28 mouse cellular contexts compared by ENCODE assay signal in genomic region chr10:91443321-91443720, GRCm38 (mm10).
DNase-seq lines count a peak whose midpoint lies in the region; ATAC-seq and TF ChIP-seq lines count a peak whose summit lies in the region.
"Had no signal": no experiment of that assay in that cellular context is flagged by ENCODE, and none has a peak within 500 bp of the region (broad histone marks: within the 10 kb centered on the region; RNA-seq: fewer than 3 reads in every experiment).

No protein-coding gene starts in this region.

- intact Hi-C loops in heart, adult 2 months (cut with DNase I): no loop called here
- intact Hi-C loops in heart, postnatal 14 days (cut with DNase I): no loop called here
- intact Hi-C loops in left cerebral cortex, adult 2 months (cut with DNase I): no loop called here

- no peak overlapping the region for H3K4me2 ChIP-seq in heart, embryonic 14.5 days (ENCODE audit: low read length)
- H3K4me2 ChIP-seq in forebrain, embryonic 12.5 days: no peak overlapping the region
- H3K4me2 ChIP-seq: embryonic facial prominence, embryonic 15.5 days; forebrain, embryonic 13.5 days; hindbrain, embryonic 13.5 days; limb, embryonic 12.5 days; midbrain, embryonic 15.5 days had no signal

- no peak overlapping the region for H3K9ac ChIP-seq in heart, adult 2 months (ENCODE audit: low read depth, low read length)
- no peak overlapping the region for H3K9ac ChIP-seq in heart, embryonic 14.5 days (ENCODE audit: low read length)
- no peak overlapping the region for H3K9ac ChIP-seq in forebrain, embryonic 12.5 days
- H3K9ac ChIP-seq: embryonic facial prominence, embryonic 15.5 days; forebrain, embryonic 13.5 days; hindbrain, embryonic 13.5 days; limb, embryonic 12.5 days; midbrain, embryonic 15.5 days had no signal

- TF ChIP-seq CTCF in heart, adult 2 months (IDR thresholded peaks at IDR 0.05): peak; percentile 27
- no peak for TF ChIP-seq CTCF in left cerebral cortex, adult 2 months (IDR thresholded peaks at IDR 0.05)

- H3K4me3 ChIP-seq in heart, adult 2 months: no peak overlapping the region
- no peak overlapping the region for H3K4me3 ChIP-seq in heart, embryonic 14.5 days (ENCODE audit: control insufficient read depth in 1 of 2, insufficient read depth in 1 of 2, low read depth in 1 of 2, low read length in 2 of 2)
- H3K4me3 ChIP-seq in left cerebral cortex, adult 2 months: no peak overlapping the region
- H3K4me3 ChIP-seq in midbrain, embryonic 10.5 days: no peak overlapping the region
- H3K4me3 ChIP-seq in forebrain, embryonic 12.5 days (replicated peaks): no peak overlapping the region
- H3K4me3 ChIP-seq: embryonic facial prominence, embryonic 10.5 days; embryonic facial prominence, embryonic 15.5 days; forebrain, embryonic 13.5 days; hindbrain, embryonic 13.5 days; limb, embryonic 12.5 days; midbrain, embryonic 15.5 days had no signal

- H3K79me2 ChIP-seq in heart, adult 2 months (replicated peaks; ENCODE audit: control insufficient read depth, insufficient read depth, low read length): no peaks in the 10 kb centered on the region

- 13% methylated on average over 2 of the region's 2 CpGs for WGBS in heart, adult 2 months
- WGBS in heart, embryonic 14.5 days: 7% methylated on average over 2 of the region's 2 CpGs
- 76% methylated on average over 2 of the region's 2 CpGs for WGBS in midbrain, embryonic 10.5 days
- WGBS in forebrain, embryonic 12.5 days: 79% methylated on average over 2 of the region's 2 CpGs

- 0 out of 2 replicates have a peak, but pooled peaks have one; percentile 34 for TF ChIP-seq EP300 in heart, adult 2 months (IDR thresholded peaks at IDR 0.05; ENCODE audit: insufficient read depth, low read depth, low read length)

- no peaks in the 10 kb centered on the region for H3K9me3 ChIP-seq in heart, embryonic 14.5 days (ENCODE audit: control insufficient read depth, low read length)
- no peaks in the 10 kb centered on the region for H3K9me3 ChIP-seq in midbrain, embryonic 10.5 days (replicated peaks)
- H3K9me3 ChIP-seq in forebrain, embryonic 12.5 days: no peaks in the 10 kb centered on the region
- H3K9me3 ChIP-seq: embryonic facial prominence, embryonic 10.5 days; embryonic facial prominence, embryonic 15.5 days; forebrain, embryonic 13.5 days; hindbrain, embryonic 13.5 days; limb, embryonic 12.5 days; midbrain, embryonic 15.5 days had no signal

- H3K4me1 ChIP-seq in heart, adult 2 months (ENCODE audit: control insufficient read depth, insufficient read depth, low read length): peaks cover 4% of the 10 kb centered on the region; the same call in 1 of the 2 replicates
- H3K4me1 ChIP-seq in heart, embryonic 14.5 days (ENCODE audit: control insufficient read depth in 2 of 2, insufficient read depth in 2 of 2, low read length in 2 of 2): peaks cover 2 to 25% of the 10 kb centered on the region in 2 experiments
- peaks cover 17% of the 10 kb centered on the region for H3K4me1 ChIP-seq in midbrain, embryonic 10.5 days
- peaks cover 9% of the 10 kb centered on the region for H3K4me1 ChIP-seq in forebrain, embryonic 12.5 days
- H3K4me1 ChIP-seq: embryonic facial prominence, embryonic 15.5 days had no signal

- ATAC-seq in heart, embryonic 14.5 days (ENCODE audit: insufficient number of reproducible peaks, insufficient read depth, low FRiP score, low read depth): peak; percentile 89
- ATAC-seq in forebrain, embryonic 12.5 days (ENCODE audit: low FRiP score): no peak
- ATAC-seq: activated CD4-positive, CD25-positive, alpha-beta regulatory T cell, adult 4 months; forebrain, embryonic 13.5 days; intestine, embryonic 16.5 days; midbrain, embryonic 15.5 days had no signal

- H3K36me3 ChIP-seq in heart, adult 2 months (ENCODE audit: control insufficient read depth, insufficient read depth, low read length): peaks cover 2% of the 10 kb centered on the region; the same call in 1 of the 2 replicates
- H3K36me3 ChIP-seq in heart, embryonic 14.5 days (ENCODE audit: control insufficient read depth, insufficient read depth, low read length): no peaks in the 10 kb centered on the region
- H3K36me3 ChIP-seq in midbrain, embryonic 10.5 days: no peaks in the 10 kb centered on the region
- H3K36me3 ChIP-seq in forebrain, embryonic 12.5 days (replicated peaks): no peaks in the 10 kb centered on the region
- H3K36me3 ChIP-seq: embryonic facial prominence, embryonic 10.5 days; embryonic facial prominence, embryonic 15.5 days; hindbrain, embryonic 13.5 days; limb, embryonic 12.5 days; midbrain, embryonic 15.5 days had no signal

- H3K27ac ChIP-seq in heart, adult 2 months: peak overlapping the region; percentile 75
- H3K27ac ChIP-seq in heart, embryonic 14.5 days (replicated peaks in 1 of 2; ENCODE audit: control insufficient read depth in 1 of 2, insufficient read depth in 1 of 2, low read depth in 2 of 2, low read length in 2 of 2): peak overlapping the region in 1 of 2 experiments; percentile 77; a peak in 3 of 4 replicates
- H3K27ac ChIP-seq in left cerebral cortex, adult 2 months: no peak overlapping the region
- no peak overlapping the region for H3K27ac ChIP-seq in midbrain, embryonic 10.5 days (replicated peaks)
- no peak overlapping the region for H3K27ac ChIP-seq in forebrain, embryonic 12.5 days
- H3K27ac ChIP-seq: embryonic facial prominence, embryonic 10.5 days; embryonic facial prominence, embryonic 15.5 days; forebrain, embryonic 13.5 days; hindbrain, embryonic 13.5 days; limb, embryonic 12.5 days; midbrain, embryonic 15.5 days; stomach, postnatal 0 days had no signal

- peak in 1 of 2 experiments; percentile 62 for DNase-seq in heart, adult 2 months
- peak; percentile 61 to 63 for DNase-seq in heart, adult 9 months (ENCODE audit: low spot score in 2 of 2)
- DNase-seq in heart, postnatal 14 days: peak; percentile 19 to 37
- DNase-seq in left cerebral cortex, adult 2 months (ENCODE audit: extremely low spot score in 1 of 2, low spot score in 2 of 2): no peak
- no peak for DNase-seq in midbrain, embryonic 10.5 days (ENCODE audit: low spot score)
- DNase-seq: adrenal gland, adult 2 months; adrenal gland, postnatal 36 days; B cell, adult 2 months; cerebellum, adult 18-20 months; cerebellum, postnatal 14 days; gastrocnemius, postnatal 10 days; kidney, adult 8-10 months; kidney, postnatal 10 days; layer of hippocampus, adult 9-11 months; spleen, adult 18-20 months; thymus, adult 18-20 months; thymus, postnatal 25 days had no signal

- no peak for TF ChIP-seq POLR2A in heart, adult 2 months (IDR thresholded peaks at IDR 0.05; ENCODE audit: insufficient read depth, low read depth, low read length)

- H3K27me3 ChIP-seq in heart, adult 2 months (ENCODE audit: control insufficient read depth, insufficient read depth, low read length): no peaks in the 10 kb centered on the region
- H3K27me3 ChIP-seq in heart, embryonic 14.5 days (ENCODE audit: control insufficient read depth, insufficient read depth, low read length): no peaks in the 10 kb centered on the region
- no peaks in the 10 kb centered on the region for H3K27me3 ChIP-seq in midbrain, embryonic 10.5 days (ENCODE audit: low read depth, poor library complexity, severe bottlenecking)
- no peaks in the 10 kb centered on the region for H3K27me3 ChIP-seq in forebrain, embryonic 12.5 days
- H3K27me3 ChIP-seq: embryonic facial prominence, embryonic 15.5 days; forebrain, embryonic 13.5 days; hindbrain, embryonic 13.5 days; midbrain, embryonic 15.5 days had no signal

Comparison
In these comparisons a context has a peak if more than half of its experiments do, and no peak if none do; other contexts are left out.
1. DNase-seq: peak in heart, adult 9 months (2 of 2) and heart, postnatal 14 days (2 of 2); none in left cerebral cortex, adult 2 months (0 of 2) and midbrain, embryonic 10.5 days (single experiment).